Mouse (Mus musculus) heart, adult 10 weeks (tissue): ENCODE data around the gene Zfp688. TPM values are rescaled to one million over a fixed set of nuclear protein-coding genes. Genes with fewer than 3 reads are reported as not detected.

ENCODE experiments used
- polyA plus RNA-seq: library from polyadenylated mRNA; stranded (reverse); fragments of 350-450 nt; fragmentation: Illumina TruSeq; extraction: RNeasy Lipid Tissue Mini Kit (QIAGEN cat#74804); gene quantifications from one replicate; pipeline ENCODE4 v1.2.3, GENCODE M21; 2014; ENCODE audit warnings: low read depth, low replicate concordance

Gene Zfp688
- 3.6 TPM for polyA plus RNA-seq

GRCm38 (mm10) chr7:127421388-127422191 is at the start of gene Zfp688:
Gene Zfp688 (minus strand): TSS chr7:127422068.

GRCm38 (mm10) chr7:127459311-127459710 is 37.4 kb upstream of the Zfp688 start, which contains the start of gene Prr14:
Gene Prr14 (plus strand): TSS chr7:127459611.

DNA sequence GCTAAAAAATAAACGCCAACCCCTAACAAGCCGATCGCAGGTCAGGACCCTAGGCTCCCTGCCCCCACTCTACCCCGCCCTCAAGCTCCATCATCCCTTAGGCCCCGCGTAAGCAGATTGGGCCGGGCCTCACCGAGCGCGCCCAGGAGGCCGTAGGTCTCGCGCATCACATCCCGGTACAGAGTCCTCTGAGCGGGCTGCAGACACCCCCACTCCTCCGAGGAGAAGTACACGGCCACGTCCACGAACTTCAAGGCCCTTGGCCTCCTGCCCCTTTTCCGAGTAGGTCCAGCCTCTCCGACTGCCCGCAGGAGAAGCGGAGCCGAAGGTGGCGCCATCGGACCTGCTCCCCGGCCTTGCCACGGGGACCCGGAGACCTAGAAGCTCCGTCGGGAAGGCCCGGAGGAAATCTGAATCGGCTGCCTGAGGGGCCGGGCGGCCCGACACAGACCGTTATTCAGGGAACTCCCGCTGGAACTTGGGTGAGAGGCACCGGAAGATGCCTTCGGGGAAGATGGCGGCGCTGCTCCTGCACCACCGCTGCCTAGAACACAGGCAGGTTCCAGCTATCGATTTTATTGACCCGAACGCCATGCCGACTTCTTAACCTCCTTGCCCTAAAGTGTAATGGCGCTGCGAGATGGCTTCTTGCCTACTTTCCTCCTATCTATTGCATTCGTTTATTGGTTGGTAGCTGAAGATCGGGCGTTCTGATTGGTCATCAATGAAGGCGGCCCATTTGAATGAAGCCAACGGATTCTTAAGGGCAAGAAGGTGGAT is 26.8 kb upstream of the Zfp688 start, which contains the start of gene Zfp689:
TSS of gene Zfp689 (minus strand) at position 638 of the 780 bp plus-strand sequence.

DNA sequence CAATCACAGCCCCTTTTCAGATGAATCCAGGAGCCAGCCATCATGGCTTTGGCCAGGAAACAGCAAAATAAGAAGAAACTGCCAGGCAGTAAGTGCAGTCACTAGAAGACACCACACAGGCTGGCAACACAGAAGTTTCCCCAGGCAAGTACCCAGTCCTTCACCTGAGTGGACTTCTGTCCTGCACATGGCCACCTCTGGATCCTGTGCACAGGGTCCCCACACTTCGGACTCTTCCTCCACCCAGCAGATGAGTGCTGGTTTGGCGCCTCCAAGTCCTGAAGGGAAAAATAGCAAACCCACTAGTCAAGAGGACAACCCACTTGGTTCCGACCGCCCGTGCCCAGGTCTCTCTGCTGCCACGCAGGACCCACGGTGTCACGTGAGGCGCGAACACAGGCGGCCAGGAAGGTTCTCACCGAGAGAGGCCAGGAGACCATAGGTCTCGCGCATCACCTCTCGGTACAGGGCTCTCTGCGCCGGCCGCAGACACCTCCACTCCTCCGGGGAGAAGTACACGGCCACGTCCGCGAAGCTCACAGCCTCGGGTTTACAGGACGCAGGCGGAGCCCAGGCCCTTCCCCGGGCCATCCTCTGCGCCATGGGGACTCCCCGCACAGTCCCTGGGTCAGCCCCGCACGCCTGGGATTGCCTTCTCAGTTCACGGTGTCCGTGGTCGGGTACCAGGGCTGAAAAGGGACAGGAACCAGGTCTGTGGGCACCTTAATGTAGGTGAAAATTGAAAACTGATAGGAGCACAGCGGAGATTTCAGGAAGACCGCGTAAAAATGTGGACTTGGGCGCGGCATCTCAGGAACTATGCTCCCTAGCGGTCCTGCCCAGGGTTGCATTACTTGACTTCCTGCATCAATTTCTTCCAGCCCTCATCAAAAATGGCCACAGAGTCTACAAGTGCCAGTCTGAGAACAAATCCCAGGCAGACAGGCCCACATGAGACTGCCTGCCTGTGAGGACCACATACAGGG is 15.6 kb downstream of the Zfp688 start, which contains the start of gene Zfp764:
TSS of gene Zfp764 (minus strand) at position 821 of the 986 bp plus-strand sequence.

GRCm38 (mm10) chr7:127393157-127393943 is 28.5 kb downstream of the Zfp688 start, which contains the start of gene E430018J23Rik:
Gene E430018J23Rik (minus strand): TSS chr7:127393629.

DNA sequence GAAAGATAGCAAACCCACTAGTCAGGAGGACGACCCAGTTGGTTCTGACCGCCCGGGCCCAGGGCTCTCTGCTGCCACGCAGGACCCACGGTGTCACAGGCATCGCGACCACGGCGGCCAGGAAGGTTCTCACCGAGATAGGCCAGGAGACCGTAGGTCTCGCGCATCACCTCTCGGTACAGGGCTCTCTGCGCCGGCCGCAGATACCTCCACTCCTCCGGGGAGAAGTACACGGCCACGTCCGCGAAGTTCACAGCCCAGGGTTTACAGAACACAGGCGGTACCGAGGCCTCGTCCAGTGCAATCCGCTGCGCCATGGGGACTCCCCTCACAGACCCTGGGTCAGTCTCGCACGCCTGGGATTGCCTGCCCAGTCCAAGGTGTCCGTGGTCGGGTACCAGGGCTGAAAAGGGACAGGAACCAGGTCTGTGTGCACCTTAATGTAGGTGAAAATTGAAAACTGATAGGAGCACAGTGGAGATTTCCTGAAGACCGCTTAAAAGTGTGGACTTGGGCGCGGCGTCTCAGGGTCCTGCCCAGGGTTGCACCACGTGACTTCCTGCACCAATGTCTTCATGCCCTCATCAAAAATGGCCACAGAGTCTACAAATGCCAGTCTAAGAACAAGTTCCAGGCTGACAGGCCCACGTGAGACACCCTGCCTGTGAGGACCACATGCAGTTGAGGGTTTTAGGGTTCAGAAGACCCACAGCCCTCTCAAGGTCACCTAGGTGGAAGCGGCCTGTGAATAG is 35.1 kb downstream of the Zfp688 start, which contains the start of gene 9130019O22Rik:
TSS of gene 9130019O22Rik (minus strand) at position 526 of the 752 bp plus-strand sequence.

GRCm38 (mm10) chr7:127375271-127376245 is 46.3 kb downstream of the Zfp688 start, which contains the start of gene Zfp747:
Gene Zfp747 (minus strand): TSS chr7:127376050.

Other genes with a start within 250 kb of the Zfp688 start
- 39.2 TPM for gene Cd2bp2, start 226.0 kb downstream of the Zfp688 start, polyA plus RNA-seq
- gene Tbc1d10b, start 213.6 kb downstream of the Zfp688 start, polyA plus RNA-seq: 17.1 TPM
- gene Mylpf, start 213.2 kb downstream of the Zfp688 start, polyA plus RNA-seq: 1.8 TPM
- 7.7 TPM for gene Zfp553, start 189.0 kb downstream of the Zfp688 start, polyA plus RNA-seq
- gene Sept1, start 188.9 kb downstream of the Zfp688 start, polyA plus RNA-seq: 6.4 TPM
- 10.7 TPM for gene Zfp771, start 177.8 kb downstream of the Zfp688 start, polyA plus RNA-seq
- gene Dctpp1, start 161.4 kb downstream of the Zfp688 start, polyA plus RNA-seq: 36.3 TPM
- gene Sephs2, start 148.0 kb downstream of the Zfp688 start, polyA plus RNA-seq: 26.0 TPM
- gene Itgal, start 125.8 kb downstream of the Zfp688 start, polyA plus RNA-seq: 0.81 TPM
- 33.8 TPM for gene Zfp768, start 76.5 kb downstream of the Zfp688 start, polyA plus RNA-seq
- gene Zfp747, start 46.0 kb downstream of the Zfp688 start, polyA plus RNA-seq: 3.9 TPM
- 1.5 TPM for gene 9130019O22Rik, start 34.9 kb downstream of the Zfp688 start, polyA plus RNA-seq
- 3.4 TPM for gene E430018J23Rik, start 28.4 kb downstream of the Zfp688 start, polyA plus RNA-seq
- 4.4 TPM for gene Zfp764, start 15.2 kb downstream of the Zfp688 start, polyA plus RNA-seq
- 1.2 TPM for gene Zfp689, start 27.1 kb upstream of the Zfp688 start, polyA plus RNA-seq
- 35.5 TPM for gene Prr14, start 37.5 kb upstream of the Zfp688 start, polyA plus RNA-seq
- 34.1 TPM for gene Fbrs, start 57.1 kb upstream of the Zfp688 start, polyA plus RNA-seq
- gene Srcap, start 89.9 kb upstream of the Zfp688 start, polyA plus RNA-seq: 15.8 TPM
- 14.5 TPM for gene Gm42715, start 97.5 kb upstream of the Zfp688 start, polyA plus RNA-seq
- not detected for gene Tmem265, start 139.3 kb upstream of the Zfp688 start, polyA plus RNA-seq
- gene Phkg2, start 151.3 kb upstream of the Zfp688 start, polyA plus RNA-seq: 24.2 TPM
- 10.8 TPM for gene Ccdc189, start 166.5 kb upstream of the Zfp688 start, polyA plus RNA-seq
- 30.3 TPM for gene Rnf40, start 166.7 kb upstream of the Zfp688 start, polyA plus RNA-seq
- 19.1 TPM for gene Zfp629, start 193.7 kb upstream of the Zfp688 start, polyA plus RNA-seq